Mouse (Mus musculus) small intestine, adult 2 months (tissue): ENCODE data around the gene Papss2.

Experiments used
- CTCF ChIP-seq: fragments of 200-500 bp; IDR thresholded peaks from 2 replicates; pipeline ENCODE4 v1.5.1; 2012; ENCODE audit warnings: low read depth, mild to moderate bottlenecking, control low read depth, inconsistent platforms, low read length, moderate library complexity, mixed read lengths; ENCODE audit not compliant: insufficient replicate concordance, insufficient read length; ENCODE audit errors: extremely low read depth
- POLR2A ChIP-seq: fragments of 200-500 bp; IDR thresholded peaks from 2 replicates; pipeline ENCODE4 v1.6.1; 2012; ENCODE audit warnings: low read depth, mild to moderate bottlenecking, control low read depth, inconsistent platforms, low read length, moderate library complexity

DNA sequence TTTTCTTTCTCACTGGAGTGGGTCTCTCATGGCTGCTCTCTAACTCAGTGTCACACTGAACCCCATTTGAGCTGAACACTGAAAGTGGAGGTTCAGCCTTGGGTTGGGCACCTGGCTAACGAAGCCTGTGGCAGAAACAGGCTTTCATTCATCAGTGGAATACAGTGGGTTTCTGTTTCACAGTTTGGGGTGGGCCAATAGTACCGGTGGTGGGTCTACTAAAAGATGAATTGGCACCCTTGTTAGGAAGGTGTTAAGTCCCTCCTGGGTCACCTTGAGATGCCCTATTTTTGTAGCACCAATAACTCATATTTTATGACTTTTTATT is 19.1 kb downstream of the Papss2 start:
- TF ChIP-seq CTCF = no peak
- no peak for TF ChIP-seq POLR2A
